Mouse (Mus musculus): ENCODE results near the gene Cacna2d3. TPM values are rescaled to one million over a fixed set of nuclear protein-coding genes. Genes with fewer than 3 reads are reported as not detected.
A peak's percentile ranks its signal among the peaks of the same experiment; 100 is the strongest.

Cacna2d3 gene
- polyA plus RNA-seq, 1 experiment from 2014 or later = 0.45 TPM

DNA sequence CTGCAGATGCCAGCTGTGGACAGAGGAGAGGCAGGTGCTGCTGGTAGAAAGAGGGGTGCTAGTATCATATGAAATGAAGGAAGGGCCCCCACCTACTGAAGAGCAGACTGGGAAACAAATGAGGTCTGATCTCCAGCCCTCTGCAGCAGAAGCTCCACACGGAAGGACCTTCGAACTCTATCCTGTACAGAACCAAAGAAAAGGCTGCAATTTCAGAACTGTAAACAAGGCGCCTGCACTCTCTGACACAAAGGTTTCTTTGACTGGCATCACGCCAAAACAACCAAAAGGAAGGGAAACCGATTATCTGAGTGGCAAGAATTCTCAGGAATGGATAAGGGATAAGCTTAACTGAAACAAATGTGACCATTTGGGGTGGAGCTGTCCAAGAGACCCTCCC is 18.9 kb downstream of the Cacna2d3 start:
- Histone ChIP-seq H3K9ac (no peak overlapping the region), H3K4me3 (ENCODE audit: low read depth, low read length) (no peak overlapping the region), H3K27me3 (ENCODE audit: insufficient read depth, low read length) (peaks cover 4% of the 10 kb centered on the region; the same call in 1 of the 2 replicates), H3K27ac (ENCODE audit: low read depth) (no peak overlapping the region), H3K36me3 (ENCODE audit: insufficient read depth) (no peaks in the 10 kb centered on the region), H3K9me3 (ENCODE audit: low read depth, low read length) (no peaks in the 10 kb centered on the region), H3K4me2 (no peak overlapping the region), H3K4me1 (ENCODE audit: insufficient read depth) (no peaks in the 10 kb centered on the region)
- no peak for ATAC-seq (ENCODE audit: insufficient read depth)
- no peak for TF ChIP-seq CTCF (IDR thresholded peaks at IDR 0.05; ENCODE audit: low read depth)
- WGBS = 31% methylated on average over 5 of the region's 5 CpGs
- DNase-seq = peak; percentile 9

DNA sequence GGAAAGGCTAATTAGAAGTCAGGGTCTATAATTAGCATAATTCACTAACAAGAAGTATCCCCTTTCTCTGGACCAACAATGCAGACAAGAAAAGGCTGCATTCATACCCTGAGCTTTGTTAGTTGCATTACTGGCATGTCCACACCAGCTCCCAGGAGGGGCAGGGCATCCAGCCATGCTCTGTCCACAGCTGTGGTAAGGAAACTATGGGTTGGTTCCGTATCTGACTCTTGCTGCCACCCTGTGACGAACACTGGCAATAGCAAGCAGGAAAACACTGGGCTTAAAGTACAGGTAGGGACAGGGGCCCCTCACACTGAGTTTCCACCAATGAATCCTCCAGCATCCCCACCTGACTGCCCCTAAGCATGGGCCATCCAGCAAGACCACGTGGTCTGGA is 25.5 kb downstream of the Cacna2d3 start:
- 9% methylated on average over 3 of the region's 3 CpGs for WGBS
- peak; percentile 46 for DNase-seq
- Histone ChIP-seq H3K9me3 (ENCODE audit: low read depth, low read length) (no peaks in the 10 kb centered on the region), H3K9ac (no peak overlapping the region), H3K4me3 (ENCODE audit: low read depth, low read length) (no peak overlapping the region), H3K4me2 (no peak overlapping the region), H3K27me3 (ENCODE audit: insufficient read depth, low read length) (no peaks in the 10 kb centered on the region), H3K36me3 (ENCODE audit: insufficient read depth) (no peaks in the 10 kb centered on the region), H3K27ac (ENCODE audit: low read depth) (no peak overlapping the region), H3K4me1 (ENCODE audit: insufficient read depth) (no peaks in the 10 kb centered on the region)
- TF ChIP-seq CTCF (IDR thresholded peaks at IDR 0.05; ENCODE audit: low read depth) = peak; percentile 61
- ATAC-seq (ENCODE audit: insufficient read depth) = peak; percentile 54; the same call in 1 of the 2 replicates

DNA sequence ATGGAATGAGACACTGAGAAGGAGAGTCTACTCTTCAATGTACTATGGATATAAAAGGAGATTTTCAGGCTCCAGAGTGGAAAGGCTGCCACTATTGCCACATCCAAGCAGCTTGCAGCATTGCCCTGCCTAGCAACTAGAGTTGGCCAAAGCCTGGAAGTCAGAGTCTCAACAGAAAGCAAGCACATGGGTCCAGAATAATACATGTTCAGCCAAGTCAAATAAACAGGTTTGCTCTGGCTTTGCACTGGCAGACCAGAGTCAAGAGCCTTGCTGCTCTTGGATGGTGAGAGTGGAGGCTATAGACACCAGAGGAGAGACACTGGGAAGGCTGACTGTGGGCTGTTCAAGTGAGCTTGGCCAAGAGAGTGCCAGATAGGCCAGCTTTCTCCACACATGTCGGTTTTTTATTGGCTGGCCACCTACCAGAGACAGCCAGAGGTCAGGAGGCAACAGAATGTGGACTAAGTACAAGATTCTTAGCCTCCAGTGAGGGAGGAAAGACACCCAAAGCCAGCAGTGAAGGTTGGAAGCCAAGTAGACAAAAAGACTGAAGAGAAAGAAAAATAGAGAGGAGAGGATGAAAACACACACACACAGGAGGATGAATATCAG is 49.1 kb downstream of the Cacna2d3 start:
- no peaks in the 10 kb centered on the region for H3K36me3 ChIP-seq (ENCODE audit: insufficient read depth)
- H3K27me3 ChIP-seq (ENCODE audit: insufficient read depth, low read length) = no peaks in the 10 kb centered on the region
- no peaks in the 10 kb centered on the region for H3K4me1 ChIP-seq (ENCODE audit: insufficient read depth)
- H3K9me3 ChIP-seq (ENCODE audit: low read depth, low read length) = no peaks in the 10 kb centered on the region
- no peak overlapping the region for H3K4me2 ChIP-seq
- H3K9ac ChIP-seq = no peak overlapping the region
- TF ChIP-seq CTCF (IDR thresholded peaks at IDR 0.05; ENCODE audit: low read depth) = no peak
- 22% methylated on average over 1 of the region's 1 CpGs for WGBS
- ATAC-seq (ENCODE audit: insufficient read depth) (no peak), DNase-seq (peak; percentile 5)
- H3K4me3 ChIP-seq (ENCODE audit: low read depth, low read length) = no peak overlapping the region
- H3K27ac ChIP-seq (ENCODE audit: low read depth) = no peak overlapping the region

DNA sequence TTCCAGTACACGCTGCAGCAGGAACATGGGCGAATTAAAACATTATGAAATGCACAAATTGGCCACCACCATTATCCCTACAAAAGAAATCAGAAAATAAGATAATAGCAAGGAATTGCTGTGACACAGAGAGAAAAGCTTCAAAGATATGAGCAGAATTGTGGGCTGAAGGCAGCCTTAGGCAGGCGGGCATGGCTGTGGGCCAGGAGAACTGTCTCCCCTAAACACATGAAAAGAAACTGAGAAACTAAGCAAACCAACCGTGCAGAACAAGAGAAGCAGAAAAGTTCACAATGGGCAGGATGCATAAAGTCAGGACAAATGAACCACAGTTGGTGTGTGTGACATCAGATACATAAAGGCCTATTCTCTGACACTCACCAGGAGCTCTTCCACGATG is 51.8 kb downstream of the Cacna2d3 start:
- DNase-seq = no peak
- H3K27ac ChIP-seq (ENCODE audit: low read depth) = no peak overlapping the region
- no peak overlapping the region for H3K4me3 ChIP-seq (ENCODE audit: low read depth, low read length)
- 69% methylated on average over 5 of the region's 5 CpGs for WGBS
- H3K4me1 ChIP-seq (ENCODE audit: insufficient read depth) = no peaks in the 10 kb centered on the region
- no peak overlapping the region for H3K9ac ChIP-seq
- no peaks in the 10 kb centered on the region for H3K9me3 ChIP-seq (ENCODE audit: low read depth, low read length)
- no peak for TF ChIP-seq CTCF (IDR thresholded peaks at IDR 0.05; ENCODE audit: low read depth)
- H3K36me3 ChIP-seq (ENCODE audit: insufficient read depth) = no peaks in the 10 kb centered on the region
- no peaks in the 10 kb centered on the region for H3K27me3 ChIP-seq (ENCODE audit: insufficient read depth, low read length)
- H3K4me2 ChIP-seq = no peak overlapping the region
- no peak for ATAC-seq (ENCODE audit: insufficient read depth)

DNA sequence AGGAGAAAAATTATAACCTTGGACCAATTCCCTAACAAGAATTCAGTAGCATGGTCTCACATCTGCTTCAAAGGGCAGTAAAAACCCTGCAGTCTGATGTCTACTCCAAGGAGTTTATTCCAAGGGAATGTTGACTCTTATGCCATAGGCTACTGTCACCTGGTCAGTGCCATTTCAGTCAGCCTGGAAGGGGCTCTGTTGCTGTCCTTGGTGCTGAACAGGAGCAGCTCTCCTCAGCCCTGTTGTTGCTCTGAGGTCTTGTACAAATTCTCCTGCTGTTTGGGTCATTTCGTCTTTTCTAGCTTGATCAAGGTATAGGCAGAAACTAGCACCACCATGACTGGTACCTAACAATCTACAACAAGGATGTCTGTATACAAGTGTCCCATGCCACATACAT is 64.7 kb downstream of the Cacna2d3 start:
- 43% methylated on average over 1 of the region's 1 CpGs for WGBS
- no peak overlapping the region for H3K4me2 ChIP-seq
- H3K4me1 ChIP-seq (ENCODE audit: insufficient read depth) = no peaks in the 10 kb centered on the region
- H3K4me3 ChIP-seq (ENCODE audit: low read depth, low read length) = no peak overlapping the region
- H3K9ac ChIP-seq = no peak overlapping the region
- H3K36me3 ChIP-seq (ENCODE audit: insufficient read depth) = no peaks in the 10 kb centered on the region
- no peaks in the 10 kb centered on the region for H3K27me3 ChIP-seq (ENCODE audit: insufficient read depth, low read length)
- no peak overlapping the region for H3K27ac ChIP-seq (ENCODE audit: low read depth)
- TF ChIP-seq CTCF (IDR thresholded peaks at IDR 0.05; ENCODE audit: low read depth) = no peak
- H3K9me3 ChIP-seq (ENCODE audit: low read depth, low read length) = no peaks in the 10 kb centered on the region
- DNase-seq (peak; percentile 82), ATAC-seq (ENCODE audit: insufficient read depth) (no peak)

DNA sequence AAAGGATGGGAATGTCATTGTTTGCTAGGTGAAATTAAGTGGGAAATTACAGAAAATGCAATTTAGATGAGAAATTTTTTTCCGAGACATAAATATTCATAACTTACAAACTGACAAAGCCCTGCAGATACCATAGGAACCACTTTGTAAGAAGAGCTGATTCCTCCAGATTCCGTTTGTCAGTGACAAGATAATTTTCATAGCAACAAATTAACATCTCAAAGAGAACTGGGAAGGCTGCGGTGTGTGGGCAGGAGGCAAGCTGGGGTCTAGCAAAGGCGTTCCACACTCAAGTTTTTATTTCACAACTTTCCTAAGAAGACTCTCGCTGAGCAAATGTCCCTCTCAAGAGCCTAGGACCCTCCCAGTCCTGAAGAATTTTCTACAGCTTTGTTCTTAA is 71.1 kb downstream of the Cacna2d3 start:
- ATAC-seq (ENCODE audit: insufficient read depth) (no peak), DNase-seq (no peak)
- Histone ChIP-seq H3K9ac (no peak overlapping the region), H3K9me3 (ENCODE audit: low read depth, low read length) (no peaks in the 10 kb centered on the region), H3K4me2 (no peak overlapping the region), H3K36me3 (ENCODE audit: insufficient read depth) (no peaks in the 10 kb centered on the region), H3K4me1 (ENCODE audit: insufficient read depth) (no peaks in the 10 kb centered on the region), H3K4me3 (ENCODE audit: low read depth, low read length) (no peak overlapping the region), H3K27ac (ENCODE audit: low read depth) (no peak overlapping the region), H3K27me3 (ENCODE audit: insufficient read depth, low read length) (no peaks in the 10 kb centered on the region)
- TF ChIP-seq CTCF (IDR thresholded peaks at IDR 0.05; ENCODE audit: low read depth) = no peak
- 68% methylated on average over 5 of the region's 5 CpGs for WGBS

DNA sequence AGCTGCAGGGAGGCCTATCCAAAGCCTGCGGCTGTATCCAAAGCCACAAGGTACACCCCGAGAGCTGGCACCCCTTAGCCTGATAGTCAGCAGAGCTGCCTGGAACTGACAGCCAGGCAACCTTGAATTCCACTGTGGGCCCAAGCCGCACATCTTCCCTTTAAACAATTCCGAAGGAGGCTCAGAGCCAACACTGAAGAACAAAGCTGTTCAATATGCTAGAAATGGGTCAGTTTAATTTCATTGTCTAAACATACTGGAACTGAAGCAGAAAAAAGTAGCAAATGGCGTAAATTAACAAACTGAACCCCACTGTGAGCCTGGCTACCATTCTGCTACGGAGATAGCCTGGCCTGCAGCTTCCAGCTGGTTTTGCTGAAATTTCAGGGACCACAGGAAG is 72.9 kb downstream of the Cacna2d3 start:
- ATAC-seq (ENCODE audit: insufficient read depth) = no peak
- Histone ChIP-seq H3K36me3 (ENCODE audit: insufficient read depth) (no peaks in the 10 kb centered on the region), H3K9ac (no peak overlapping the region), H3K4me1 (ENCODE audit: insufficient read depth) (no peaks in the 10 kb centered on the region), H3K27me3 (ENCODE audit: insufficient read depth, low read length) (no peaks in the 10 kb centered on the region), H3K27ac (ENCODE audit: low read depth) (no peak overlapping the region), H3K4me3 (ENCODE audit: low read depth, low read length) (no peak overlapping the region), H3K9me3 (ENCODE audit: low read depth, low read length) (no peaks in the 10 kb centered on the region), H3K4me2 (no peak overlapping the region)
- WGBS = 70% methylated on average over 6 of the region's 6 CpGs
- DNase-seq = no peak
- TF ChIP-seq CTCF (IDR thresholded peaks at IDR 0.05; ENCODE audit: low read depth) = no peak

DNA sequence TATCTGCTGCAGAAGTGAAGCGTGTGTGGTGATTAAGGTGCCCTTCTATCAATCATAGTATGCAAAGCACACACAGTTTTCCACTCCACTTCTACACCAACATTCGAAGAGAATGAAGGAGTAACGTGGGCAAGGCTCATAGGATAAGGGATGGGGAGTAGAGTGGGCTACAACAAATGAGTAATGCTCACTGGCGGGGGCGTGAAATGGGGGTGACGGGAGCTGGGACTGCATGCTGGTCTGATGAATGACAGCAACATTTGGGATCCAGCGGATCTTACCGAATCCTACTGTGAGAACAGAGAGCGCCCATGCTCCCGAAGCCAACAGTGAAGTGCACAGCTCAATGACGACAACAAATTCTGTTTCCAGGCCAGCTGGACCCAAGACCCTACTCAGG is 76.2 kb downstream of the Cacna2d3 start:
- Histone ChIP-seq H3K27ac (ENCODE audit: low read depth) (no peak overlapping the region), H3K27me3 (ENCODE audit: insufficient read depth, low read length) (no peaks in the 10 kb centered on the region), H3K4me3 (ENCODE audit: low read depth, low read length) (no peak overlapping the region), H3K4me1 (ENCODE audit: insufficient read depth) (no peaks in the 10 kb centered on the region), H3K9ac (no peak overlapping the region), H3K9me3 (ENCODE audit: low read depth, low read length) (no peaks in the 10 kb centered on the region), H3K36me3 (ENCODE audit: insufficient read depth) (no peaks in the 10 kb centered on the region), H3K4me2 (no peak overlapping the region)
- DNase-seq (no peak), ATAC-seq (ENCODE audit: insufficient read depth) (no peak)
- WGBS = 61% methylated on average over 11 of the region's 11 CpGs
- TF ChIP-seq CTCF (IDR thresholded peaks at IDR 0.05; ENCODE audit: low read depth) = no peak
